Mouse (Mus musculus) R1 (cell line): ENCODE results near the gene Sf3b5.

Experiments used
- DNase-seq: peaks from one replicate; pipeline ENCODE4 v3.0.0-alpha.2; 2018; ENCODE audit warnings: low read depth, low spot score

Gene Sf3b5

GRCm38 (mm10) chr10:13007876-13008736 lies 3.0 kb downstream of the Sf3b5 start:
- peak; percentile 99 for DNase-seq

GRCm38 (mm10) chr10:13008737-13009121 lies 3.6 kb downstream of the Sf3b5 start:
- no peak for DNase-seq

GRCm38 (mm10) chr10:13014026-13014425 lies 8.9 kb downstream of the Sf3b5 start:
- peak; percentile 69 for DNase-seq

GRCm38 (mm10) chr10:13016573-13016972 lies 11.4 kb downstream of the Sf3b5 start:
- peak; percentile 87 for DNase-seq

- peak; percentile 57 for DNase-seq
Observed at GRCm38 (mm10) chr10:13018510-13018909, 13.4 kb downstream of the Sf3b5 start.

- no peak for DNase-seq
Observed at GRCm38 (mm10) chr10:13019026-13019425, 13.9 kb downstream of the Sf3b5 start.

- DNase-seq: no peak
Observed at GRCm38 (mm10) chr10:13022103-13022502, 17.0 kb downstream of the Sf3b5 start.

- DNase-seq: peak; percentile 63
Observed at GRCm38 (mm10) chr10:13023985-13024384, 18.8 kb downstream of the Sf3b5 start.

- no peak for DNase-seq
Observed at GRCm38 (mm10) chr10:13027702-13028101, 22.6 kb downstream of the Sf3b5 start.

- DNase-seq: no peak
Observed at GRCm38 (mm10) chr10:13028215-13028614, 23.1 kb downstream of the Sf3b5 start.

GRCm38 (mm10) chr10:13029416-13029815 lies 24.3 kb downstream of the Sf3b5 start:
- no peak for DNase-seq

- DNase-seq: no peak
Observed at GRCm38 (mm10) chr10:13035270-13035669, 30.1 kb downstream of the Sf3b5 start.

- DNase-seq: no peak
Observed at GRCm38 (mm10) chr10:13039637-13040174, 34.6 kb downstream of the Sf3b5 start.

GRCm38 (mm10) chr10:13044659-13045058 lies 39.5 kb downstream of the Sf3b5 start:
- no peak for DNase-seq

- DNase-seq: no peak
Observed at GRCm38 (mm10) chr10:13047816-13048215, 42.7 kb downstream of the Sf3b5 start.

- DNase-seq: no peak
Observed at GRCm38 (mm10) chr10:13056863-13057381, 51.8 kb downstream of the Sf3b5 start.
